Mouse (Mus musculus): ENCODE data around the gene Smc3. TPM values are rescaled to one million over a fixed set of nuclear protein-coding genes. Genes with fewer than 3 reads are reported as not detected.
A peak's percentile ranks its signal among the peaks of the same experiment; 100 is the strongest.

Smc3 gene
- polyA plus RNA-seq, 1 experiment = 40.6 TPM

GRCm38 (mm10) chr19:53664831-53665230 lies 64.6 kb downstream of the Smc3 start:
- TF ChIP-seq POLR2A (IDR thresholded peaks at IDR 0.05; ENCODE audit: borderline replicate concordance, low read depth, low read length) (no peak), CTCF (IDR thresholded peaks at IDR 0.05; ENCODE audit: low read depth, low read length) (no peak)
- H3K4me3 ChIP-seq (ENCODE audit: insufficient read depth, low read length) = no peak overlapping the region

GRCm38 (mm10) chr19:53665391-53665790 lies 65.2 kb downstream of the Smc3 start:
- H3K4me3 ChIP-seq (ENCODE audit: insufficient read depth, low read length) = no peak overlapping the region
- TF ChIP-seq CTCF (IDR thresholded peaks at IDR 0.05; ENCODE audit: low read depth, low read length) (no peak), POLR2A (IDR thresholded peaks at IDR 0.05; ENCODE audit: borderline replicate concordance, low read depth, low read length) (no peak)
- no peak overlapping the region for H3K27ac ChIP-seq (ENCODE audit: insufficient read depth, low read depth, low read length)
- no peaks in the 10 kb centered on the region for H3K4me1 ChIP-seq (ENCODE audit: control insufficient read depth, insufficient read depth, low read length)

More at GRCm38 (mm10) chr19:53664831-53665230, 64.6 kb downstream of the Smc3 start:
- H3K4me1 ChIP-seq (ENCODE audit: control insufficient read depth, insufficient read depth, low read length) = no peaks in the 10 kb centered on the region
- no peak overlapping the region for H3K27ac ChIP-seq (ENCODE audit: insufficient read depth, low read depth, low read length)

- TF ChIP-seq CTCF (IDR thresholded peaks at IDR 0.05; ENCODE audit: low read depth, low read length) (no peak), POLR2A (IDR thresholded peaks at IDR 0.05; ENCODE audit: borderline replicate concordance, low read depth, low read length) (no peak)
- Histone ChIP-seq H3K4me3 (ENCODE audit: insufficient read depth, low read length) (no peak overlapping the region), H3K4me1 (ENCODE audit: control insufficient read depth, insufficient read depth, low read length) (no peaks in the 10 kb centered on the region), H3K27ac (ENCODE audit: insufficient read depth, low read depth, low read length) (no peak overlapping the region)
Observed at GRCm38 (mm10) chr19:53666708-53667107, 66.5 kb downstream of the Smc3 start.

DNA sequence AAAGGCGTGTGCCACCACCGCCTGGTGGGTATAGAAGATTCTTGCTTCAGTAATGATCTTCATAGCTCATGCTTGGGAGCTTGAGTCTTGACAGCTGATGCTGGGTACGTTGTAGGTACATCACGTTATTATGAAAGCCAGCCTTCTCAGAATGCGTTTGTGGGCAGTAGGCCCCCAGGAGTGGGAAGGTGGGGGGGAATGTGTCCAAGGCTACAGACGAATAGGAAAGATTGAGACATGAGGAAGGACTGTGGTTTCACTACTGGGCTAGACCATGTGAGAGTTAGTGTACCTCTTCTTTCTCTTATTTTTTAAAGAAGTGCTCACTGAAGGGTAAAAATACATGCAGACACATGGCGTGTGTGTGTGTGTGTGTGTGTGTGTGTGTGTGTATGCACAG lies 68.6 kb downstream of the Smc3 start:
- Histone ChIP-seq H3K4me1 (ENCODE audit: control insufficient read depth, insufficient read depth, low read length) (no peaks in the 10 kb centered on the region), H3K27ac (ENCODE audit: insufficient read depth, low read depth, low read length) (no peak overlapping the region), H3K4me3 (ENCODE audit: insufficient read depth, low read length) (no peak overlapping the region)
- TF ChIP-seq POLR2A (IDR thresholded peaks at IDR 0.05; ENCODE audit: borderline replicate concordance, low read depth, low read length) (no peak), CTCF (IDR thresholded peaks at IDR 0.05; ENCODE audit: low read depth, low read length) (no peak)

GRCm38 (mm10) chr19:53670625-53671141 lies 70.5 kb downstream of the Smc3 start:
- no peak for TF ChIP-seq POLR2A (IDR thresholded peaks at IDR 0.05; ENCODE audit: borderline replicate concordance, low read depth, low read length)
- no peak for TF ChIP-seq CTCF (IDR thresholded peaks at IDR 0.05; ENCODE audit: low read depth, low read length)
- H3K27ac ChIP-seq (ENCODE audit: insufficient read depth, low read depth, low read length) = no peak overlapping the region
- H3K4me1 ChIP-seq (ENCODE audit: control insufficient read depth, insufficient read depth, low read length) = no peaks in the 10 kb centered on the region
- H3K4me3 ChIP-seq (ENCODE audit: insufficient read depth, low read length) = no peak overlapping the region

- TF ChIP-seq POLR2A (IDR thresholded peaks at IDR 0.05; ENCODE audit: borderline replicate concordance, low read depth, low read length) (no peak), CTCF (IDR thresholded peaks at IDR 0.05; ENCODE audit: low read depth, low read length) (no peak)
- Histone ChIP-seq H3K4me3 (ENCODE audit: insufficient read depth, low read length) (no peak overlapping the region), H3K4me1 (ENCODE audit: control insufficient read depth, insufficient read depth, low read length) (no peaks in the 10 kb centered on the region), H3K27ac (ENCODE audit: insufficient read depth, low read depth, low read length) (no peak overlapping the region)
Observed at GRCm38 (mm10) chr19:53671432-53671831, 71.2 kb downstream of the Smc3 start.

GRCm38 (mm10) chr19:53674131-53674925 lies 74.1 kb downstream of the Smc3 start:
- no peaks in the 10 kb centered on the region for H3K4me1 ChIP-seq (ENCODE audit: control insufficient read depth, insufficient read depth, low read length)
- no peak for TF ChIP-seq CTCF (IDR thresholded peaks at IDR 0.05; ENCODE audit: low read depth, low read length)
- no peak for TF ChIP-seq POLR2A (IDR thresholded peaks at IDR 0.05; ENCODE audit: borderline replicate concordance, low read depth, low read length)
- H3K4me3 ChIP-seq (ENCODE audit: insufficient read depth, low read length) = no peak overlapping the region
- no peak overlapping the region for H3K27ac ChIP-seq (ENCODE audit: insufficient read depth, low read depth, low read length)

- H3K27ac ChIP-seq (ENCODE audit: insufficient read depth, low read depth, low read length) = no peak overlapping the region
- H3K4me1 ChIP-seq (ENCODE audit: control insufficient read depth, insufficient read depth, low read length) = no peaks in the 10 kb centered on the region
- TF ChIP-seq POLR2A (IDR thresholded peaks at IDR 0.05; ENCODE audit: borderline replicate concordance, low read depth, low read length) (no peak), CTCF (IDR thresholded peaks at IDR 0.05; ENCODE audit: low read depth, low read length) (no peak)
- H3K4me3 ChIP-seq (ENCODE audit: insufficient read depth, low read length) = peak overlapping the region; percentile 45; the same call in 1 of the 2 replicates
Observed at GRCm38 (mm10) chr19:53676228-53676627, 76.0 kb downstream of the Smc3 start.

DNA sequence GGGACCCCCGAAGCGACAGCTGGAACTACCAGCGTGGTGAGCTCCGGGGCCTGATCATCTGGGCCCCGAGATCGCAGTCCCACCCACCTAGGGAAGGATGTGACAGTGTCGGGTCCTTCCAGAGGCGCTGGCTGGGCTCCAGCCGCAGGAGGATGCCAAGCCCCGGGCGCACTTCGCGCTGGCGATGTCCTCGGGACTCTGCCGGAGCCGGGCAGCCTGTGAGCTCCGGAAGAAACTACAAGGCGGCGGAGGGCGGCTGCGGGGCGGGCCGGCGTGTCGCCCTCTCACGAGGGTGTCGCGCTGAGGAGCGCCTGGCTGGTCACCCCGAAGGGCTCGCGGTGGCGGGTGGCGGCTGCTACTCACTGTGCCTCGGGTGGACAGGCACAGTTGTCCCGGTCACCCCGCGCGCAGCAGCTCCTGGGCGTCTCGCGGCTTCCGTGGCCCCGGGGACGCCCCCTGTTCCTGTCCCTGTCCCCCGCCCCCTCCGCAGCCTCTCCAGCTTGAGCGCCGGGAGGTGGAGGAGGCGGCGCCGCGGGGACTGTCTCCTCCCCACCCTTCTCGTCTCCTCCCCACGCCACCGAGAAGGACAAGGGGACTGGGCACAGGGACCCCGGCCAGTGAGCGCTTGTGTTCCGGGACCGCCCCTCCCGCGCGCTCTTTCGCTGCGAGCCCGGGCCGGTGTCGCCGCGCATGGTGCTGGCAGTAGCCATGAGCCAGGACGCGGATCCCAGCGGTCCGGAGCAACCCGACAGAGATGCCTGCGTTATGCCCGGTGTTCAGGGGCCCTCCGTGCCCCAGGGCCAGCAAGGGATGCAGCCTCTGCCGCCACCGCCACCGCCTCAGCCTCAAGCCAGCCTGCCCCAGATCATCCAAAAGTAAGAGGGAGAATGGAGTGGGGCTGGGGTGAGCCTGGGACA lies 76.8 kb downstream of the Smc3 start, which contains the start of gene Rbm20:
TSS of gene Rbm20 (plus strand) at position 589 of the 917 bp plus-strand sequence.
- H3K27ac ChIP-seq (ENCODE audit: insufficient read depth, low read depth, low read length) = no peak within 1 kb of the TSS
- no peaks in the 10 kb centered on the region for H3K4me1 ChIP-seq (ENCODE audit: control insufficient read depth, insufficient read depth, low read length)
- peak within 1 kb of the TSS; percentile 45 for H3K4me3 ChIP-seq (ENCODE audit: insufficient read depth, low read length)
- TF ChIP-seq POLR2A (IDR thresholded peaks at IDR 0.05; ENCODE audit: borderline replicate concordance, low read depth, low read length) (no peak), CTCF (IDR thresholded peaks at IDR 0.05; ENCODE audit: low read depth, low read length) (no peak)

Data from bone marrow macrophage, adult 2 months (primary cell).